11 mouse cellular contexts compared by ENCODE assay signal in genomic region chr17:71039851-71040581, GRCm38 (mm10). TPM values are rescaled to one million over a fixed set of nuclear protein-coding genes. Genes with fewer than 3 reads are reported as not detected.
A peak's percentile ranks its signal among the peaks of the same experiment; 100 is the strongest.
DNase-seq lines count a peak whose midpoint lies in the region; ATAC-seq lines count a peak whose summit lies in the region.
"Had no signal": no experiment of that assay in that cellular context is flagged by ENCODE, and none has a peak within 500 bp of the region (broad histone marks: within the 10 kb centered on the region; RNA-seq: fewer than 3 reads in every experiment).

No protein-coding gene starts in this region.

- H3K9ac ChIP-seq in forebrain, embryonic 16.5 days (replicated peaks; ENCODE audit: low read depth, low read length) = no peak overlapping the region
- H3K9ac ChIP-seq in neural tube, embryonic 14.5 days (replicated peaks; ENCODE audit: low read depth, low read length) = no peak overlapping the region
- H3K9ac ChIP-seq: hindbrain, embryonic 15.5 days had no signal

- peak; percentile 37 for DNase-seq in retina, postnatal 1 day
- no peak for DNase-seq in retina, embryonic 14.5 days (ENCODE audit: low spot score)
- peak; percentile 50 for DNase-seq in limb, embryonic 10.5 days (ENCODE audit: low spot score)
- DNase-seq in thymus, postnatal 10 days (ENCODE audit: low spot score in 2 of 2) = no peak
- no peak for DNase-seq in cerebellum, postnatal 4 days (ENCODE audit: low spot score in 2 of 2)
- DNase-seq: cerebellum, postnatal 14 days had no signal

- H3K4me3 ChIP-seq in forebrain, embryonic 16.5 days (replicated peaks; ENCODE audit: low read length) = no peak overlapping the region
- no peak overlapping the region for H3K4me3 ChIP-seq in limb, embryonic 10.5 days
- no peak overlapping the region for H3K4me3 ChIP-seq in neural tube, embryonic 14.5 days (ENCODE audit: low read depth, low read length)
- H3K4me3 ChIP-seq: hindbrain, embryonic 15.5 days had no signal

- no peaks in the 10 kb centered on the region for H3K36me3 ChIP-seq in forebrain, embryonic 16.5 days (ENCODE audit: control insufficient read depth, insufficient read depth)
- H3K36me3 ChIP-seq in limb, embryonic 10.5 days = no peaks in the 10 kb centered on the region
- no peaks in the 10 kb centered on the region for H3K36me3 ChIP-seq in neural tube, embryonic 14.5 days (ENCODE audit: control insufficient read depth, insufficient read depth, low read length)
- H3K36me3 ChIP-seq: hindbrain, embryonic 15.5 days had no signal

- no peaks in the 10 kb centered on the region for H3K27me3 ChIP-seq in forebrain, embryonic 16.5 days (replicated peaks; ENCODE audit: control insufficient read depth, insufficient read depth, low read length)
- H3K27me3 ChIP-seq in limb, embryonic 10.5 days (ENCODE audit: low read depth, poor library complexity, severe bottlenecking) = no peaks in the 10 kb centered on the region
- no peaks in the 10 kb centered on the region for H3K27me3 ChIP-seq in neural tube, embryonic 14.5 days (ENCODE audit: control insufficient read depth, insufficient read depth, low read length)
- H3K27me3 ChIP-seq: hindbrain, embryonic 15.5 days had no signal

- peak; percentile 50; the same call in 1 of the 2 replicates for ATAC-seq in forebrain, embryonic 16.5 days
- ATAC-seq in neural tube, embryonic 14.5 days (ENCODE audit: low read depth) = peak; percentile 60; the same call in 1 of the 2 replicates
- ATAC-seq in CD4-positive, CD25-positive, alpha-beta regulatory T cell, adult 4 months = no peak

- H3K9me3 ChIP-seq in forebrain, embryonic 16.5 days (ENCODE audit: control insufficient read depth, low read length) = no peaks in the 10 kb centered on the region
- H3K9me3 ChIP-seq in limb, embryonic 10.5 days (replicated peaks) = no peaks in the 10 kb centered on the region
- no peaks in the 10 kb centered on the region for H3K9me3 ChIP-seq in neural tube, embryonic 14.5 days (ENCODE audit: control insufficient read depth, low read length)
- H3K9me3 ChIP-seq: hindbrain, embryonic 15.5 days had no signal

- H3K4me1 ChIP-seq in forebrain, embryonic 16.5 days (replicated peaks; ENCODE audit: control insufficient read depth, insufficient read depth, low read length) = peaks cover 7% of the 10 kb centered on the region
- H3K4me1 ChIP-seq in limb, embryonic 10.5 days = peaks cover 22% of the 10 kb centered on the region
- peaks cover 6% of the 10 kb centered on the region for H3K4me1 ChIP-seq in neural tube, embryonic 14.5 days (ENCODE audit: control insufficient read depth, insufficient read depth, low read length)
- H3K4me1 ChIP-seq: hindbrain, embryonic 15.5 days had no signal

- no peak overlapping the region for H3K4me2 ChIP-seq in forebrain, embryonic 16.5 days (ENCODE audit: low read length)
- no peak overlapping the region for H3K4me2 ChIP-seq in neural tube, embryonic 14.5 days (ENCODE audit: low read depth, low read length)
- H3K4me2 ChIP-seq: hindbrain, embryonic 15.5 days had no signal

- H3K27ac ChIP-seq in forebrain, embryonic 16.5 days (ENCODE audit: low read length) = no peak overlapping the region
- H3K27ac ChIP-seq in limb, embryonic 10.5 days = peak overlapping the region; percentile 76
- no peak overlapping the region for H3K27ac ChIP-seq in neural tube, embryonic 14.5 days (ENCODE audit: low read depth, low read length)
- H3K27ac ChIP-seq: hindbrain, embryonic 15.5 days; macrophage had no signal

- 12% methylated on average over 12 of the region's 12 CpGs for WGBS in forebrain, embryonic 16.5 days
- 39% methylated on average over 12 of the region's 12 CpGs for WGBS in limb, embryonic 10.5 days
- WGBS in neural tube, embryonic 14.5 days = 20% methylated on average over 12 of the region's 12 CpGs

RNA-seq across cellular contexts. Expression of gene Myl12a, which starts 37.3 kb away (rescaled TPM):
- 110 and 142 TPM in 2 replicates for polyA plus RNA-seq in forebrain, embryonic 16.5 days (2015; fragmentation: Nextera tagmentation; extraction: Ambion mirVana)
- 478 and 483 TPM in 2 replicates for polyA plus RNA-seq in limb, embryonic 10.5 days (2016; fragmentation: Nextera tagmentation; extraction: Ambion mirVana)
- polyA plus RNA-seq in neural tube, embryonic 14.5 days (2014; fragmentation: Nextera tagmentation; extraction: Ambion mirVana) = 63.7 and 118 TPM in 2 replicates
- 100 to 1,000 TPM; 601 to 659 TPM for polyA plus RNA-seq in CD4-positive, CD25-positive, alpha-beta regulatory T cell, adult 4 months (2017; shearing (Covaris generic))

RNA-seq across cellular contexts. Expression of gene Myom1, which starts 37.6 kb away (rescaled TPM):
- 0.77 and 1.3 TPM in 2 replicates for polyA plus RNA-seq in forebrain, embryonic 16.5 days (2015; fragmentation: Nextera tagmentation; extraction: Ambion mirVana)
- polyA plus RNA-seq in limb, embryonic 10.5 days (2016; fragmentation: Nextera tagmentation; extraction: Ambion mirVana) = 2.5 and 4.2 TPM in 2 replicates
- 1.5 and 2.8 TPM in 2 replicates for polyA plus RNA-seq in neural tube, embryonic 14.5 days (2014; fragmentation: Nextera tagmentation; extraction: Ambion mirVana)
- 1 to 10 TPM in 1 of 2 experiments, under 1 TPM in 1; 0.28 to 1.6 TPM for polyA plus RNA-seq in CD4-positive, CD25-positive, alpha-beta regulatory T cell, adult 4 months (2017; shearing (Covaris generic))

Comparison
In these comparisons a context has a peak if more than half of its experiments do, and no peak if none do; other contexts are left out.
1. DNase-seq: peak in retina, postnatal 1 day (single experiment) and limb, embryonic 10.5 days (single experiment); none in retina, embryonic 14.5 days (single experiment), thymus, postnatal 10 days (0 of 2) and cerebellum, postnatal 4 days (0 of 2).